Mouse (Mus musculus) erythroblast, embryonic 14.5 days (primary cell): Measurements from ENCODE around the gene Gm21887.
"Not testable (repeated sequence)": the region's sequence is repeated elsewhere in the genome, so short reads cannot be mapped to it uniquely, and the experiment has no call there.

ENCODE experiments used
- GATA1 ChIP-seq: IDR thresholded peaks from 2 replicates; pipeline ENCODE4 v1.6.1; 2012; ENCODE audit warnings: low read length, inconsistent platforms, mixed read lengths
- TAL1 ChIP-seq: IDR thresholded peaks from 3 replicates; pipeline ENCODE4 v1.6.1; 2012; ENCODE audit warnings: low read length, inconsistent platforms, mixed read lengths

GRCm38 (mm10) chrX:169998559-169999219, 10.8 kb upstream of the Gm21887 start:
- not testable (repeated sequence) for TF ChIP-seq GATA1, TAL1
